Mouse (Mus musculus) myocyte (in vitro differentiated cells): ENCODE measurements around the gene Pdzd8.

Source experiments
- CEBPB ChIP-seq: IDR thresholded peaks from 2 replicates; pipeline ENCODE4 v1.6.1; 2011; ENCODE audit warnings: mild to moderate bottlenecking, moderate library complexity; ENCODE audit not compliant: poor library complexity, insufficient read depth, severe bottlenecking
- E2F4 ChIP-seq: IDR thresholded peaks from one replicate; pipeline ENCODE4 v1.6.1; 2011; ENCODE audit warnings: mild to moderate bottlenecking, control low read depth, moderate library complexity; ENCODE audit not compliant: insufficient read depth
- MAX ChIP-seq: IDR thresholded peaks from one replicate; pipeline ENCODE4 v1.6.1; 2011; ENCODE audit warnings: low read depth, mild to moderate bottlenecking, control low read depth
- MYOD1 ChIP-seq, 3 experiments: IDR thresholded peaks; one replicate each; pipeline ENCODE4 v1.6.1; 2011; ENCODE audit warnings: control low read depth in 2 of 3, low read depth in 2 of 3, mild to moderate bottlenecking in 2 of 3, moderate library complexity in 1 of 3; ENCODE audit not compliant: insufficient read length in 2 of 3, control insufficient read depth in 1 of 3
- MYOG ChIP-seq, 3 experiments: IDR thresholded peaks; one replicate each; pipeline ENCODE4 v1.6.1; 2011; ENCODE audit warnings: control low read depth in 2 of 3, low read depth in 2 of 3, mild to moderate bottlenecking in 2 of 3; ENCODE audit not compliant: insufficient read length in 2 of 3, control insufficient read depth in 1 of 3, insufficient read depth in 1 of 3
- POLR2A ChIP-seq: IDR thresholded peaks from one replicate; pipeline ENCODE4 v1.6.1; 2011; ENCODE audit warnings: low read depth, mild to moderate bottlenecking, control low read depth, moderate library complexity; ENCODE audit not compliant: insufficient read length
- REST ChIP-seq: IDR thresholded peaks from one replicate; pipeline ENCODE4 v1.6.1; 2011; ENCODE audit warnings: mild to moderate bottlenecking, control low read depth, moderate library complexity; ENCODE audit not compliant: insufficient read depth, insufficient read length
- SRF ChIP-seq: IDR thresholded peaks from one replicate; pipeline ENCODE4 v1.6.1; 2011; ENCODE audit warnings: low read depth; ENCODE audit not compliant: control insufficient read depth, insufficient read length
- TCF12 ChIP-seq: IDR thresholded peaks from one replicate; pipeline ENCODE4 v1.6.1; 2011; ENCODE audit warnings: mild to moderate bottlenecking, control low read depth; ENCODE audit not compliant: poor library complexity, insufficient read depth, severe bottlenecking
- TCF3 ChIP-seq: IDR thresholded peaks from one replicate; pipeline ENCODE4 v1.6.1; 2011; ENCODE audit warnings: low read depth, control low read depth; ENCODE audit not compliant: insufficient read length
- USF1 ChIP-seq: IDR thresholded peaks from one replicate; pipeline ENCODE4 v1.6.1; 2011; ENCODE audit warnings: low read depth, mild to moderate bottlenecking, control low read depth, moderate library complexity

DNA sequence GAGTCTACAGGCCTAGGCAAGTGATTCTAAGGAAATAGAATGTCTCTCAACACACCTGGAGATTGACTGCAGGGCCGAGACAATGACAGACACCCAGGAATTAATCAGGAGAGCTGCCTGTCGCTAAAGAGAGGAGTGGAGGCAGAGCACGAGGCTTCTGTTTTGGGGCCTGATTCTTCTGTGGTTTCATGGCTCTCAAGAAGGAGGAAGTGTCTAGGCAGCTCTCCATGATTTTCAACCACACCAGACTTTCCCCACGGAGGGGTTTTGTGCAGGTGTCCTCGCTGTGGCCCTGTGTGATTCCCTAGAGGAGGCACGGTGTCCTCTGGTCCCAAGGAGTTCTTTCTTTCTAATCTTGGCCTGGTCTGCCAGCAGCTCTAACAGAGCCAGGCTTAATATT is 29.4 kb upstream of the Pdzd8 start:
- TF ChIP-seq TCF12 (no peak), POLR2A (no peak), CEBPB (no peak), E2F4 (no peak), MYOG (IDR thresholded peaks at IDR 0.05; ENCODE audit: control insufficient read depth in 1 of 3, insufficient read depth in 1 of 3, insufficient read length in 2 of 3, low read depth in 2 of 3) (no peak), SRF (no peak), TCF3 (no peak), REST (no peak), MAX (no peak), USF1 (no peak), MYOD1 (IDR thresholded peaks at IDR 0.05; ENCODE audit: control insufficient read depth in 1 of 3, insufficient read length in 2 of 3, low read depth in 2 of 3) (no peak)
